Mouse (Mus musculus) heart, embryonic 14.5 days (tissue): ENCODE data around the gene Rapgef5. TPM values are rescaled to one million over a fixed set of nuclear protein-coding genes. Genes with fewer than 3 reads are reported as not detected.
A peak's percentile ranks its signal among the peaks of the same experiment; 100 is the strongest.

Source experiments
- ATAC-seq: fragments of 200-750 bp; cut with Nextera tagmentation; 2 replicates; pipeline ENCODE4 v1.8.0; 2017; ENCODE audit warnings: low read depth, moderate TSS enrichment; ENCODE audit not compliant: insufficient number of reproducible peaks, insufficient read depth, low FRiP score
- H3K27ac ChIP-seq, 2 experiments: fragments of 200-500 bp in 1 of 2; fragments of 300-500 bp in 1 of 2; sonication (generic) in 1 of 2; replicated peaks in 1 of 2; 2 replicates each; pipeline ENCODE4 v1.5.1; 2012 to 2014; ENCODE audit warnings: low read depth in 2 of 2, low read length in 2 of 2, control low read depth in 1 of 2, mild to moderate bottlenecking in 1 of 2, mixed read lengths in 1 of 2; ENCODE audit not compliant: control insufficient read depth in 1 of 2, insufficient read depth in 1 of 2
- H3K27me3 ChIP-seq: fragments of 300-500 bp; sonication (generic); 2 replicates; pipeline ENCODE4 v1.6.1; 2014; ENCODE audit warnings: mild to moderate bottlenecking, low read length, control low read depth; ENCODE audit not compliant: control insufficient read depth, insufficient read depth
- H3K36me3 ChIP-seq: fragments of 300-500 bp; sonication (generic); 2 replicates; pipeline ENCODE4 v1.6.1; 2014; ENCODE audit warnings: mild to moderate bottlenecking, control low read depth, low read length, mixed read lengths; ENCODE audit not compliant: control insufficient read depth, insufficient read depth
- H3K4me1 ChIP-seq, 2 experiments: fragments of 200-500 bp in 1 of 2; fragments of 300-500 bp in 1 of 2; sonication (generic) in 1 of 2; 2 replicates each; pipeline ENCODE4 v1.6.1; 2012 to 2014; ENCODE audit warnings: low read length in 2 of 2, control low read depth in 1 of 2, mixed read lengths in 1 of 2; ENCODE audit not compliant: control insufficient read depth in 2 of 2, insufficient read depth in 2 of 2
- H3K4me2 ChIP-seq: fragments of 300-500 bp; sonication (generic); 2 replicates; pipeline ENCODE4 v1.6.1; 2014; ENCODE audit warnings: mild to moderate bottlenecking, low read length
- H3K4me3 ChIP-seq, 2 experiments: fragments of 200-500 bp in 1 of 2; fragments of 300-500 bp in 1 of 2; sonication (generic) in 1 of 2; 2 replicates each; pipeline ENCODE4 v1.5.1; 2012 to 2014; ENCODE audit warnings: low read length in 2 of 2, mild to moderate bottlenecking in 2 of 2, control low read depth in 1 of 2, low read depth in 1 of 2, moderate library complexity in 1 of 2; ENCODE audit not compliant: control insufficient read depth in 1 of 2, insufficient read depth in 1 of 2
- H3K9ac ChIP-seq: fragments of 300-500 bp; sonication (generic); 2 replicates; pipeline ENCODE4 v1.6.1; 2014; ENCODE audit warnings: mild to moderate bottlenecking, low read length
- H3K9me3 ChIP-seq: fragments of 300-500 bp; sonication (generic); 2 replicates; pipeline ENCODE4 v1.6.1; 2016; ENCODE audit warnings: low read length, control low read depth; ENCODE audit not compliant: control insufficient read depth
- WGBS: fragments of 180-500 bp; shearing (Covaris S2); extraction: QIAGEN DNeasy Blood & Tissue Kit; methylation state at CpG from one replicate; pipeline ENCODE4 v1.1.7; 2014; 5-methylcytosine and 5-hydroxymethylcytosine counted together
- polyA plus RNA-seq: library from polyadenylated mRNA; unstranded; fragments of >200 nt; fragmentation: Nextera tagmentation; extraction: Ambion mirVana; gene quantifications from 2 replicates; pipeline ENCODE4 v1.2.1, GENCODE M21; 2014

The Rapgef5 gene
- polyA plus RNA-seq, result 19.6 and 21.0 TPM in 2 replicates

DNA sequence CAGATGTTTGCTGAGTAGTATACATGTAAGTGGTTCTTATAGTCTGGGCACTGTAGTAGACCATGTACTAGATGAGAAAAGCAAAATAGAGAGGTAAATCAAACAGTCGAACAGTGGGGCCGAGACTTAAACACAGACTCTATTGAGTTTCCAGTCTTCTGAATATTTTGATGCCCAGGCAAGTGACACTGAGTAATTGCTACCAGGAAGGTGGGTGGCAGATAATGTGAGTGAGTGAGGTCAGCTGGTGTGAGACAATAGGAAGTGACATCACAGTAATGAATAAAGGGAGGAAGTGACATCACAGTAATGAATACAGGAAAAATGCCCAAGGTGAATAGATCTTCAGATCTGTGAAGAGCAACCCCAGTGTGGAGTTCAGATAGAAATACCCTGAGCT lies at the start of gene Rapgef5:
Rapgef5 (plus strand) TSS at position 301 of the 400 bp plus-strand sequence.
- no peak within 1 kb of the TSS for H3K27ac ChIP-seq
- no peaks in the 10 kb centered on the region for H3K9me3 ChIP-seq
- H3K27me3 ChIP-seq, result no peaks in the 10 kb centered on the region
- ATAC-seq, result no peak
- H3K36me3 ChIP-seq, result no peaks in the 10 kb centered on the region
- H3K4me3 ChIP-seq, result no peak within 1 kb of the TSS
- H3K4me1 ChIP-seq, result peaks cover 2 to 4% of the 10 kb centered on the region in 2 experiments; a peak in 1 of 4 replicates
- WGBS, result 94% methylated on average over 2 of the region's 2 CpGs
- H3K9ac ChIP-seq, result no peak within 1 kb of the TSS
- H3K4me2 ChIP-seq, result no peak within 1 kb of the TSS

DNA sequence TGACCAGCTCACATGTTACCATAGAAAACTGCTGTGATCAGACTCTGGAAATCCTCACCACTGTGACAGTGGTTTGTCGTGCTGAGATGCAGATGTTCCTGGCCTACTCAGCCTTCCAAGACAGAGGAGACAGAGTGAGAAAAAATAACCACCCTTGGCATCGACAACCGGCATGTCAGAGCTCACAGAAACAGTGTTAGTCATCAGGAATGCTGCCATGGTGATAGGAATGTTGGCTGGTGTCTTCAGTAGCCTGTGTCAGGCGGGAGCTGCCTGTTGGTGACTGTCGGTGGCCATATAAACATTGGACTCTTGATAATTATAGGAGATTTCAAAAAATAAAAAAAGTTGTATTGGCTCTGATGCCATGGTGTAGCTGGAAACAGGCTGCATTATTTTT lies 48.0 kb upstream of the Rapgef5 start:
- Histone ChIP-seq H3K9ac (no peak overlapping the region), H3K4me2 (no peak overlapping the region), H3K4me3 (no peak overlapping the region), H3K4me1 (peaks cover 7 to 16% of the 10 kb centered on the region in 2 experiments), H3K27ac (0 out of 4 replicates have a peak overlapping the region, but pooled peaks of 1 of the 2 experiments have one; percentile 5), H3K9me3 (no peaks in the 10 kb centered on the region), H3K36me3 (no peaks in the 10 kb centered on the region), H3K27me3 (no peaks in the 10 kb centered on the region)
- ATAC-seq, result no peak; the same call in 1 of the 2 replicates
- 8% methylated on average over 5 of the region's 5 CpGs for WGBS

- Histone ChIP-seq H3K4me3 (no peak overlapping the region), H3K27me3 (no peaks in the 10 kb centered on the region), H3K36me3 (no peaks in the 10 kb centered on the region), H3K27ac (no peak overlapping the region), H3K4me2 (no peak overlapping the region), H3K9ac (no peak overlapping the region), H3K4me1 (peaks cover 13 to 33% of the 10 kb centered on the region in 2 experiments), H3K9me3 (no peaks in the 10 kb centered on the region)
- no peak for ATAC-seq
- WGBS, result 51% methylated on average over 3 of the region's 3 CpGs
These were observed 37.3 kb upstream of the Rapgef5 start for GRCm38 (mm10) chr12:117479014-117479413.

- H3K4me1 ChIP-seq, result peaks cover 13 to 33% of the 10 kb centered on the region in 2 experiments
- no peak overlapping the region for H3K4me3 ChIP-seq
- H3K9me3 ChIP-seq, result no peaks in the 10 kb centered on the region
- H3K4me2 ChIP-seq, result no peak overlapping the region
- no peaks in the 10 kb centered on the region for H3K27me3 ChIP-seq
- ATAC-seq, result peak; percentile 55; the same call in 1 of the 2 replicates
- H3K9ac ChIP-seq, result no peak overlapping the region
- 46% methylated on average over 7 of the region's 7 CpGs for WGBS
- H3K36me3 ChIP-seq, result no peaks in the 10 kb centered on the region
- no peak overlapping the region; a peak in 1 of 4 replicates for H3K27ac ChIP-seq
These were observed 36.6 kb upstream of the Rapgef5 start for GRCm38 (mm10) chr12:117479680-117480079.

- 78% methylated on average over 3 of the region's 3 CpGs for WGBS
- H3K27ac ChIP-seq, result no peak overlapping the region
- H3K4me3 ChIP-seq, result no peak overlapping the region
- H3K4me2 ChIP-seq, result no peak overlapping the region
- ATAC-seq, result no peak
- no peaks in the 10 kb centered on the region for H3K36me3 ChIP-seq
- no peaks in the 10 kb centered on the region for H3K9me3 ChIP-seq
- H3K27me3 ChIP-seq, result no peaks in the 10 kb centered on the region
- no peak overlapping the region for H3K9ac ChIP-seq
- H3K4me1 ChIP-seq, result peaks cover 13 to 33% of the 10 kb centered on the region in 2 experiments
These were observed 35.3 kb upstream of the Rapgef5 start for GRCm38 (mm10) chr12:117480958-117481357.

DNA sequence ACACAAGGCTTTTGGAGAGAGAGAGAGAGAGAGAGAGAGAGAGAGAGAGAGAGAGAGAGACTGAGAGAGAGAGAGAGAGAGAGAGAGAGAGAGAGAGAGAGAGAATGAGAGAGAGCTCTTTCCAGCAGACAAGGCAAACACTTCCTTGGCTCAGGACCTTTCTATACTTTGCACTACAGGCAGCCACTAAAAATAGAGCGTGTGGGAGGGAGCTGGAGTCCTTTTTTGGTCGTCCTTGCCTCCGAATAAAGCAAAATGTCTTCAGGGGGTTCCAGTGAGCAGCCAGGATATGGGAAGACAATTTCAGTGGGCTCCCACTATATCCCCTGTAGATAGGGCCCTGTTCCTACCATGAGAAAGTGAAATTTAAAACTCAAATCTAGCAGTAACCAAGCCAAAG lies 33.6 kb upstream of the Rapgef5 start:
- H3K9ac ChIP-seq, result 0 out of 2 replicates have a peak overlapping the region, but pooled peaks have one; percentile 8
- no peaks in the 10 kb centered on the region for H3K27me3 ChIP-seq
- no peaks in the 10 kb centered on the region for H3K9me3 ChIP-seq
- WGBS, result 0% methylated on average over 3 of the region's 3 CpGs
- no peaks in the 10 kb centered on the region for H3K36me3 ChIP-seq
- peak overlapping the region; percentile 85 to 89 for H3K27ac ChIP-seq
- ATAC-seq, result no peak
- H3K4me3 ChIP-seq, result no peak overlapping the region
- peak overlapping the region; percentile 16; the same call in 1 of the 2 replicates for H3K4me2 ChIP-seq
- H3K4me1 ChIP-seq, result peaks cover 13 to 37% of the 10 kb centered on the region in 2 experiments

DNA sequence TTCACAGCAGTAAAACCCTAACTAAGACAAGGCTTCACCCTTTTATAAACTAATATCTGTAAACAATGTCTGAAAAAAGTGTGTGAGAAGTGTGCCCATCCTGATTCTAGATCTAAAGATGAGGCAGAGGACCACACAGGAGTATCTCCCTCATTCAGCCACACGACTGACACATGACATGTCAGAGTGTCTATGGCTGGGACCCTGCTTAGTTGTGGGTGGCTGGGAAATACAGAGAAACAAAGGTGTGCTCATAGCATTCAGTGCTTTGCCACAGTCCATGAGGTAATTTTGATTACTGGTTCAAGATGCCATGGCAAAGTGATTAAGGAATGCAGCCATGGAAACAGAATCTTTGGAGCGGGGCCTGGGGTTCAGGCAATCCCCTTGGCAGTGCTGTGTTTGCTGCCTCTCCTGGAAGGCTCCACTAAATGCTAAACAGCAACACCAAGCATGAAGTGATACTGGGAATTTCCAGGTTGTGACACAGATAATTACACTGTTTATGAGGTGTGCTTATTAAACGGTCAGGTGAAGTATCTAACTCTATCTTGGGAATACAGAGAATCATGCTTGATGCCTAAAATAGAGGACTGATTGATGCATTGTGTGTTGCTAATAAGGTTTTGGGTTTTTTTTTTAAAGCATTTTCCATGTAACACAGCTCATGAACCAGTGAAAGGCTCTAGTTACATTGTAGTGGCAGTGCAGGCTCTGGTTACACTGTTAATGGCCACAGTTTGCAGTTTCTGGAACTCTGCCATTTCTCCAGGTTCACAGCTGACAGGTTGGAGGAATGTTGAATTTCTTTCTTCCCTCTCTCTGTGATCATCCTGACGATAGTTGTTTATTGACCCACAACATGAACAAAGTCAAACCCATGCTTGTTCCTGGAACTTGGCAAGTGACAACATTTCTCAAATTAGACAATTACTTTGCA lies 29.9 kb upstream of the Rapgef5 start:
- Histone ChIP-seq H3K27ac (no peak overlapping the region), H3K36me3 (no peaks in the 10 kb centered on the region), H3K9me3 (no peaks in the 10 kb centered on the region), H3K4me1 (peaks cover 5 to 22% of the 10 kb centered on the region in 2 experiments), H3K9ac (no peak overlapping the region), H3K4me2 (no peak overlapping the region), H3K4me3 (no peak overlapping the region), H3K27me3 (no peaks in the 10 kb centered on the region)
- WGBS, result 74% methylated on average over 4 of the region's 4 CpGs
- ATAC-seq, result no peak
